Mouse (Mus musculus): Measurements from ENCODE around the gene Prc1.

- TF ChIP-seq CTCF (IDR thresholded peaks at IDR 0.05; ENCODE audit: extremely low read depth, insufficient read depth, insufficient read length, insufficient replicate concordance) (no peak), POLR2A (IDR thresholded peaks at IDR 0.05; ENCODE audit: low read depth, low read length) (no peak)
Observed at GRCm38 (mm10) chr7:80280998-80281397, 13.3 kb upstream of the Prc1 start.
